Mouse (Mus musculus) adrenal gland, adult 2 months (tissue): ENCODE measurements around the gene Slc16a13. TPM values are rescaled to one million over a fixed set of nuclear protein-coding genes. Genes with fewer than 3 reads are reported as not detected.

Experiments
- DNase-seq: peaks from one replicate; pipeline ENCODE4 v3.0.0; 2021
- polyA plus RNA-seq: library from polyadenylated mRNA; depleted of rRNA; stranded (reverse); fragments of >200 nt; gene quantifications from 2 replicates; pipeline ENCODE4 v1.2.3, GENCODE M21; 2012
- total RNA-seq, 2 experiments: library from RNA; stranded (reverse); gene quantifications; 2 replicates each; pipeline ENCODE4 v1.2.3; 2021

Slc16a13 gene
- total and polyA plus RNA-seq, 3 experiments: 2.7 to 5.6 (median 3.7) TPM

- DNase-seq: peak; percentile 57
These were observed 11.7 kb upstream of the Slc16a13 start for GRCm38 (mm10) chr11:70232546-70232945.

- peak; percentile 86 for DNase-seq
These were observed 9.4 kb upstream of the Slc16a13 start for GRCm38 (mm10) chr11:70230239-70230727.

- peak; percentile 44 for DNase-seq
These were observed 8.6 kb upstream of the Slc16a13 start, which contains the start of gene Bcl6b for GRCm38 (mm10) chr11:70229260-70230010. Bcl6b (minus strand) TSS chr11:70229798.

GRCm38 (mm10) chr11:70228828-70229227 is 8.0 kb upstream of the Slc16a13 start:
- DNase-seq: peak; percentile 90

- DNase-seq: no peak
These were observed 6.9 kb upstream of the Slc16a13 start for GRCm38 (mm10) chr11:70227661-70228245.

- DNase-seq: no peak
These were observed 6.3 kb upstream of the Slc16a13 start for GRCm38 (mm10) chr11:70227126-70227525.

- no peak for DNase-seq
These were observed 5.7 kb upstream of the Slc16a13 start for GRCm38 (mm10) chr11:70226602-70226890.

GRCm38 (mm10) chr11:70225798-70226601 is 5.1 kb upstream of the Slc16a13 start:
- DNase-seq: no peak

GRCm38 (mm10) chr11:70223724-70224123 is 2.9 kb upstream of the Slc16a13 start:
- peak; percentile 40 for DNase-seq

- DNase-seq: peak; percentile 52
These were observed 988 bp upstream of the Slc16a13 start for GRCm38 (mm10) chr11:70221603-70222500.

GRCm38 (mm10) chr11:70220323-70220722 is 541 bp downstream of the Slc16a13 start:
- no peak for DNase-seq

GRCm38 (mm10) chr11:70219873-70220272 is 991 bp downstream of the Slc16a13 start:
- DNase-seq: no peak

- peak; percentile 44 for DNase-seq
These were observed 2.0 kb downstream of the Slc16a13 start for GRCm38 (mm10) chr11:70218741-70219470.

- no peak for DNase-seq
These were observed 2.8 kb downstream of the Slc16a13 start for GRCm38 (mm10) chr11:70218039-70218438.

GRCm38 (mm10) chr11:70216103-70216502 is 4.8 kb downstream of the Slc16a13 start:
- DNase-seq: no peak

- no peak for DNase-seq
These were observed 5.6 kb downstream of the Slc16a13 start for GRCm38 (mm10) chr11:70215301-70215700.

- DNase-seq: no peak
These were observed 6.0 kb downstream of the Slc16a13 start for GRCm38 (mm10) chr11:70214856-70215209.

- peak; percentile 61 for DNase-seq
These were observed 6.5 kb downstream of the Slc16a13 start for GRCm38 (mm10) chr11:70214191-70214855.

GRCm38 (mm10) chr11:70213736-70214135 is 7.1 kb downstream of the Slc16a13 start:
- DNase-seq: no peak

GRCm38 (mm10) chr11:70212896-70213295 is 8.0 kb downstream of the Slc16a13 start:
- peak; percentile 76 for DNase-seq
